Mouse (Mus musculus) CH12.LX (cell line): ENCODE results near the gene Sgsm3. TPM values are rescaled to one million over a fixed set of nuclear protein-coding genes. Genes with fewer than 3 reads are reported as not detected.

ENCODE experiments used
- DNase-seq: peaks from one replicate; pipeline ENCODE4 v3.0.0-alpha.2; 2013; ENCODE audit errors: extremely low read depth
- H3K27ac ChIP-seq: 2 replicates; pipeline ENCODE4 v1.5.1; 2012; ENCODE audit warnings: low read depth, mild to moderate bottlenecking, control low read depth, moderate library complexity; ENCODE audit not compliant: insufficient read depth
- H3K27me3 ChIP-seq: replicated peaks from 2 replicates; pipeline ENCODE3; 2012; ENCODE audit warnings: inconsistent platforms
- H3K36me3 ChIP-seq, 2 experiments: replicated peaks in 1 of 2; 2 replicates each; pipeline versions ENCODE3 to v1.6.1; 2012; ENCODE audit warnings: inconsistent platforms in 1 of 2, low read length in 1 of 2, mild to moderate bottlenecking in 1 of 2, mixed read lengths in 1 of 2, moderate library complexity in 1 of 2; ENCODE audit not compliant: control insufficient read depth in 1 of 2, insufficient read depth in 1 of 2
- H3K4me1 ChIP-seq, 2 experiments: 2 replicates each; pipeline ENCODE4 v1.6.1; 2012; ENCODE audit warnings: inconsistent platforms in 1 of 2, moderate library complexity in 1 of 2; ENCODE audit not compliant: insufficient read depth in 2 of 2, control insufficient read depth in 1 of 2
- H3K4me2 ChIP-seq: 2 replicates; pipeline ENCODE4 v1.6.1; 2012; ENCODE audit warnings: low read depth, mild to moderate bottlenecking, control low read depth; ENCODE audit not compliant: poor library complexity, insufficient read depth, severe bottlenecking
- H3K4me3 ChIP-seq, 3 experiments: fragments of 150-350 bp in 1 of 3; sonication (generic) in 1 of 3; replicated peaks in 1 of 3; 2 replicates each; pipeline versions ENCODE3 to v1.5.1; 2011 to 2012; ENCODE audit warnings: low read depth in 2 of 3, low read length in 2 of 3, mild to moderate bottlenecking in 2 of 3, moderate library complexity in 2 of 3, control low read depth in 1 of 3, improper control_type of control experiment in 1 of 3, inconsistent platforms in 1 of 3, mixed read lengths in 1 of 3; ENCODE audit not compliant: poor library complexity in 1 of 3
- H3K79me2 ChIP-seq: replicated peaks from 2 replicates; pipeline ENCODE4 v1.6.1; 2012; ENCODE audit warnings: mild to moderate bottlenecking, moderate library complexity; ENCODE audit not compliant: control insufficient read depth, poor library complexity, insufficient read depth, severe bottlenecking; ENCODE audit errors: extremely low read depth
- H3K9ac ChIP-seq: 2 replicates; pipeline ENCODE4 v1.6.1; 2012; ENCODE audit warnings: low read depth, mild to moderate bottlenecking, control low read depth, moderate library complexity; ENCODE audit not compliant: insufficient read depth
- H3K9me3 ChIP-seq: replicated peaks from 2 replicates; pipeline ENCODE3; 2012; ENCODE audit warnings: low read length, inconsistent platforms, mixed read lengths
- BHLHE40 ChIP-seq: IDR thresholded peaks from 2 replicates; pipeline ENCODE4 v1.6.1; 2011; ENCODE audit warnings: mild to moderate bottlenecking, low read depth, low read length, improper control_type of control experiment
- ETS1 ChIP-seq: conservative IDR thresholded peaks from 2 replicates; pipeline ENCODE4 v1.6.1; 2012; ENCODE audit warnings: low read depth, mild to moderate bottlenecking, inconsistent platforms, low read length, improper control_type of control experiment, moderate library complexity
- HCFC1 ChIP-seq: IDR thresholded peaks from 2 replicates; pipeline ENCODE4 v1.6.1; 2012; ENCODE audit warnings: low read depth, mild to moderate bottlenecking, inconsistent platforms, low read length, improper control_type of control experiment
- JUN ChIP-seq: IDR thresholded peaks from 2 replicates; pipeline ENCODE4 v1.6.1; 2011; ENCODE audit warnings: low read depth, mild to moderate bottlenecking, low read length, improper control_type of control experiment, moderate library complexity; ENCODE audit not compliant: insufficient read depth
- MAZ ChIP-seq: IDR thresholded peaks from 2 replicates; pipeline ENCODE4 v1.6.1; 2012; ENCODE audit warnings: low read depth, mild to moderate bottlenecking, inconsistent platforms, low read length, improper control_type of control experiment, moderate library complexity
- MEF2A ChIP-seq: IDR thresholded peaks from 2 replicates; pipeline ENCODE4 v1.6.1; 2014; ENCODE audit warnings: low read depth, mild to moderate bottlenecking, inconsistent platforms, low read length, improper control_type of control experiment, borderline replicate concordance
- NRF1 ChIP-seq: IDR thresholded peaks from 2 replicates; pipeline ENCODE4 v1.6.1; 2014; ENCODE audit warnings: low read depth, mild to moderate bottlenecking, inconsistent platforms, low read length, improper control_type of control experiment, moderate library complexity
- POLR2AphosphoS2 ChIP-seq: IDR thresholded peaks from 2 replicates; pipeline ENCODE4 v1.6.1; 2011; ENCODE audit warnings: low read depth, low read length, improper control_type of control experiment
- SIN3A ChIP-seq: IDR thresholded peaks from 2 replicates; pipeline ENCODE4 v1.6.1; 2012; ENCODE audit warnings: low read length, improper control_type of control experiment, inconsistent platforms
- TCF12 ChIP-seq: IDR thresholded peaks from 2 replicates; pipeline ENCODE4 v1.6.1; 2014; ENCODE audit warnings: low read depth, mild to moderate bottlenecking, inconsistent platforms, low read length, improper control_type of control experiment
- ZC3H11A ChIP-seq: IDR thresholded peaks from 2 replicates; pipeline ENCODE4 v1.6.1; 2012; ENCODE audit warnings: low read depth, mild to moderate bottlenecking, inconsistent platforms, low read length, improper control_type of control experiment
- ZNF384 ChIP-seq: IDR thresholded peaks from 2 replicates; pipeline ENCODE4 v1.6.1; 2012; ENCODE audit warnings: low read depth, low read length, improper control_type of control experiment, inconsistent platforms
- dilution Hi-C: fragments of 300-500 bp; cut with MboI; formaldehyde crosslinking; loops from 2 replicates; pipeline ENCODE4 v1.14.3; 2020; ENCODE audit warnings: low sequenced_read_pairs; ENCODE audit not compliant: extremely low pct_unique_long_range_greater_than_20kb, extremely low pct_ligation_motif_present
- in situ Hi-C: fragments of 300-500 bp; cut with MboI; formaldehyde crosslinking; loops from 3 replicates; pipeline ENCODE4 v1.14.3; 2019; ENCODE audit warnings: low sequenced_read_pairs, low pct_ligation_motif_present, low pct_unique_long_range_greater_than_20kb, mixed read lengths
- polyA plus RNA-seq: library from polyadenylated mRNA; unstranded; fragments of >175 nt; gene quantifications from 2 replicates; pipeline ENCODE4 v1.2.1, GENCODE M21; 2012; ENCODE audit warnings: low read depth; ENCODE audit not compliant: insufficient read length
- total RNA-seq, 2 experiments: library from RNA; depleted of rRNA; stranded (reverse); fragments of 300-350 nt in 1 of 2; fragments of >200 nt in 1 of 2; gene quantifications; 2 replicates each; pipeline ENCODE4 v1.2.3; 2012 to 2014

The Sgsm3 gene
- total and polyA plus RNA-seq, 3 experiments, result 14.4 to 25.5 (median 15.0) TPM

DNA sequence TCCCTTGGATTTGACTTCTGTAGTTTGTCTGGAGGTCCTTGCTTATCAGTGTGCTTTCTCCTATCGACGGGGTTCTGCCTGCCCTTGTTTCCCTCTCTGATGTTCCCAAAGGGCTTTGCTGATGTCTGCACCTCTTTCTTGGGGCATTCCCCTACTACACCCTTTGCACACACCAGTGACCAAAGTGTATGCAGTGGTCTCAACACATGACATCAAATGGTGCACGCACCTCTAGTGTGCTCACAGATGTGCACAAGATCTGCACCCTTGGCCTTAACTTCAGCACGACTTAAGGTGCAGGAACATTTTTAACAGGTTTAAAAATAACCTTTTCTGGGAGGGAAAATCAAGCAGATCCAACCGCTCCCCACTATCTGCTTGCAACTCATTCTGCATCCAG lies 38.2 kb upstream of the Sgsm3 start:
- Histone ChIP-seq H3K4me3 (no peak overlapping the region), H3K9me3 (no peaks in the 10 kb centered on the region), H3K9ac (no peak overlapping the region), H3K27ac (peak overlapping the region; percentile 59; the same call in 1 of the 2 replicates), H3K27me3 (no peaks in the 10 kb centered on the region), H3K4me1 (peaks cover 24 to 67% of the 10 kb centered on the region in 2 experiments), H3K4me2 (peak overlapping the region; percentile 58), H3K36me3 (peaks cover 6 to 35% of the 10 kb centered on the region in 2 experiments), H3K79me2 (no peaks in the 10 kb centered on the region)
- dilution Hi-C loops, result no loop called here
- in situ Hi-C loops, result no loop called here
- peak; percentile 58 for DNase-seq
- TF ChIP-seq ETS1, result peak; percentile 81
- TF ChIP-seq BHLHE40, result peak; percentile 93
- peak; percentile 37; the same call in 1 of the 2 replicates for TF ChIP-seq TCF12
- TF ChIP-seq ZNF384, result no peak
- TF ChIP-seq SIN3A, result no peak; the same call in 1 of the 2 replicates

DNA sequence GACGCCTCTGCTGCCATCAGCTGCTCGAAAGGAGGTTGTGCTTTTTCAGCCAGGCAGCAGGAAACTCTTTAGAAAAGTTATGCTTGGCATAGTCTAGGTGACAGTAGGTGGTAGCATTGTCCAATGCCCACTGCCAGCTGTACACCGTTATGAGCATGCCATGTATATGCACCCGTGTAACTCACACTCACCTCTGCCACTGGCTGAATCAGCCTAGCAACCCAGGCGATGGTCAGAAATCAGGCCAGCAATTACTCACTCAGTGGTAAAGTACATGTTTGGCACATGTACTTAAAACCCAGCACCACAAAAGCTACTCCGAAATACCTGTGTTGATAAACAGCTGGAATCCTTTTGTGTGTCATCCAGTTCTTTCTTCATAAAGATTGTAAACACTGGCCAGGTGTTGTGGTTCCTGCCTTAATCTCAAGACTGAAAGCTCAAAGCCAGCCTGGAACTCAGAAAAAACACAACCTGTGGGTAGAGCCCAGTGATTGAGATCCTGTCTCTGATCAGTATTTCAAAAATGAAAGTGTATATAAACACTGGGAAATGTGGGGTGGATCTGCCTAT lies 36.0 kb upstream of the Sgsm3 start:
- Histone ChIP-seq H3K9ac (no peak overlapping the region), H3K4me2 (no peak overlapping the region), H3K36me3 (peaks cover 6 to 18% of the 10 kb centered on the region in 2 experiments), H3K79me2 (no peaks in the 10 kb centered on the region), H3K27ac (no peak overlapping the region), H3K4me1 (peaks cover 21 to 60% of the 10 kb centered on the region in 2 experiments), H3K9me3 (no peaks in the 10 kb centered on the region), H3K4me3 (no peak overlapping the region), H3K27me3 (no peaks in the 10 kb centered on the region)
- TF ChIP-seq POLR2AphosphoS2 (no peak), JUN (no peak), TCF12 (no peak), MAZ (no peak), ZNF384 (no peak), MEF2A (no peak), HCFC1 (no peak), NRF1 (no peak), ZC3H11A (no peak), SIN3A (no peak)
- dilution Hi-C loops (no loop called here), in situ Hi-C loops (loop anchor here (10.0 kb wide), 1 partner anchor 237 kb away; no protein-coding TSS in a partner anchor)
- no peak for DNase-seq
